Mouse (Mus musculus): ENCODE measurements around the gene Meis2. TPM values are rescaled to one million over a fixed set of nuclear protein-coding genes. Genes with fewer than 3 reads are reported as not detected.

The Meis2 gene
- polyA plus RNA-seq, 1 experiment from 2014 or later, result 1.6 TPM

DNA sequence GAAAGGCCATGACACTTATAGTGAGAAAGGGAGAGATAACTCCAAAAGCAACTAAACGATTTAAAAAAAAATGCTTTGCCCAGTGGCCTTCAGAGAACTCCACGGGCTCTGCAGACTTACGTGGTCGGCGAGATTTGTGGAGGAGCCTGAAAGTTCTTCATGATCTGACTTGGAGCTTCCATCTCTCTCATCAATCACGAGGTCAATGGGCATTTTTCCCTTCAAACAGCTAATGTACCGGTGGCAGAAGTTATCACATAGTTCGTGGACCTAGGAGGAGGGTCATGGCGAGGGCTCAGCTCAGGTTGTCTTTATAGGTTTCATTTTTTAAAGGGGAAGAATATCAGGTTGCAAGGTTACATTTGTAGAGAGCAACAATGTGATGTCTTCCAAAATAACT is 7.1 kb downstream of the Meis2 start:
- no peak for ATAC-seq (ENCODE audit: low read depth)
- WGBS (ENCODE audit: insufficient replicate concordance), result 51% methylated on average over 9 of the region's 9 CpGs
- H3K9ac ChIP-seq (ENCODE audit: low read depth, low read length), result no peak overlapping the region

GRCm38 (mm10) chr2:116056826-116057225 is 8.8 kb downstream of the Meis2 start:
- H3K27me3 ChIP-seq (ENCODE audit: control insufficient read depth, insufficient read depth, low read depth, low read length), result peaks cover 23% of the 10 kb centered on the region
- H3K36me3 ChIP-seq (ENCODE audit: control insufficient read depth, insufficient read depth), result no peaks in the 10 kb centered on the region

More for the DNA sequence above, 7.1 kb downstream of the Meis2 start:
- no peaks in the 10 kb centered on the region for H3K36me3 ChIP-seq (ENCODE audit: control insufficient read depth, insufficient read depth)
- H3K27me3 ChIP-seq (ENCODE audit: control insufficient read depth, insufficient read depth, low read depth, low read length), result peaks cover 40% of the 10 kb centered on the region
- no peaks in the 10 kb centered on the region for H3K4me1 ChIP-seq (ENCODE audit: control insufficient read depth, low read depth, low read length)
- no peak overlapping the region for H3K4me3 ChIP-seq (ENCODE audit: low read depth, low read length)
- no peak overlapping the region for H3K27ac ChIP-seq (ENCODE audit: low read length)
- H3K9me3 ChIP-seq (replicated peaks; ENCODE audit: control insufficient read depth, low read length), result no peaks in the 10 kb centered on the region
- no peak overlapping the region for H3K4me2 ChIP-seq (ENCODE audit: low read depth, low read length)

GRCm38 (mm10) chr2:116055686-116056620 is 9.7 kb downstream of the Meis2 start:
- WGBS (ENCODE audit: insufficient replicate concordance), result 62% methylated on average over 13 of the region's 13 CpGs
- no peaks in the 10 kb centered on the region for H3K36me3 ChIP-seq (ENCODE audit: control insufficient read depth, insufficient read depth)
- no peak overlapping the region for H3K4me3 ChIP-seq (ENCODE audit: low read depth, low read length)
- no peak overlapping the region for H3K4me2 ChIP-seq (ENCODE audit: low read depth, low read length)
- no peak overlapping the region for H3K27ac ChIP-seq (ENCODE audit: low read length)
- no peak overlapping the region for H3K9ac ChIP-seq (ENCODE audit: low read depth, low read length)
- no peak for ATAC-seq (ENCODE audit: low read depth)
- peaks cover 15% of the 10 kb centered on the region for H3K27me3 ChIP-seq (ENCODE audit: control insufficient read depth, insufficient read depth, low read depth, low read length)
- no peaks in the 10 kb centered on the region for H3K4me1 ChIP-seq (ENCODE audit: control insufficient read depth, low read depth, low read length)
- H3K9me3 ChIP-seq (replicated peaks; ENCODE audit: control insufficient read depth, low read length), result no peaks in the 10 kb centered on the region

More at GRCm38 (mm10) chr2:116056826-116057225, 8.8 kb downstream of the Meis2 start:
- 56% methylated on average over 7 of the region's 7 CpGs for WGBS (ENCODE audit: insufficient replicate concordance)
- ATAC-seq (ENCODE audit: low read depth), result no peak
- no peaks in the 10 kb centered on the region for H3K9me3 ChIP-seq (replicated peaks; ENCODE audit: control insufficient read depth, low read length)
- no peak overlapping the region for H3K4me3 ChIP-seq (ENCODE audit: low read depth, low read length)
- H3K27ac ChIP-seq (ENCODE audit: low read length), result no peak overlapping the region
- no peak overlapping the region for H3K9ac ChIP-seq (ENCODE audit: low read depth, low read length)
- no peak overlapping the region for H3K4me2 ChIP-seq (ENCODE audit: low read depth, low read length)
- H3K4me1 ChIP-seq (ENCODE audit: control insufficient read depth, low read depth, low read length), result no peaks in the 10 kb centered on the region

DNA sequence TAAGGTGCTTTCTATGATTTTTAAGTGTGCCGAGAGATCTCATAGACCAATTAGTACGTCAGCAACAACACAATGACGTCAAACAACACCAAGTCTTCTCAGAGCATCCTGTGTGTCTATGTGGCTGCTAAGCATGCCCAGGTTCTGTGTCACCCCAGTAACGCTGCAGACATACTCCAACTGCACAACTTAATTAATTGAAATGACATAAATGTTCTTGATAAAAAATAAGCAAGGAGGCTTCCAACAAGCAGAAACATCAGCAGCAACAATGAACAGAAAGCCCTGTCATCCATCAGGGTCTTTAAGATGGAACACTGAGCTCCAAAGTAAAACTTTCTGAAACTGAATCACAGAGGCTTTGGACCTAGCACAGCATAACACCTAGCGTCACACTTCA is 11.7 kb downstream of the Meis2 start:
- Histone ChIP-seq H3K27me3 (ENCODE audit: control insufficient read depth, insufficient read depth, low read depth, low read length) (peaks cover 2% of the 10 kb centered on the region; the same call in 1 of the 2 replicates), H3K9ac (ENCODE audit: low read depth, low read length) (no peak overlapping the region), H3K27ac (ENCODE audit: low read length) (no peak overlapping the region), H3K4me2 (ENCODE audit: low read depth, low read length) (no peak overlapping the region), H3K4me1 (ENCODE audit: control insufficient read depth, low read depth, low read length) (no peaks in the 10 kb centered on the region), H3K36me3 (ENCODE audit: control insufficient read depth, insufficient read depth) (no peaks in the 10 kb centered on the region), H3K4me3 (ENCODE audit: low read depth, low read length) (no peak overlapping the region), H3K9me3 (replicated peaks; ENCODE audit: control insufficient read depth, low read length) (no peaks in the 10 kb centered on the region)
- WGBS (ENCODE audit: insufficient replicate concordance), result 66% methylated on average over 5 of the region's 5 CpGs
- no peak for ATAC-seq (ENCODE audit: low read depth)

GRCm38 (mm10) chr2:116052688-116053421 is 12.8 kb downstream of the Meis2 start:
- no peak overlapping the region for H3K4me3 ChIP-seq (ENCODE audit: low read depth, low read length)
- no peaks in the 10 kb centered on the region for H3K36me3 ChIP-seq (ENCODE audit: control insufficient read depth, insufficient read depth)
- H3K27me3 ChIP-seq (ENCODE audit: control insufficient read depth, insufficient read depth, low read depth, low read length), result no peaks in the 10 kb centered on the region
- no peak for ATAC-seq (ENCODE audit: low read depth)
- no peak overlapping the region for H3K9ac ChIP-seq (ENCODE audit: low read depth, low read length)
- H3K4me2 ChIP-seq (ENCODE audit: low read depth, low read length), result no peak overlapping the region
- no peak overlapping the region for H3K27ac ChIP-seq (ENCODE audit: low read length)
- H3K9me3 ChIP-seq (replicated peaks; ENCODE audit: control insufficient read depth, low read length), result no peaks in the 10 kb centered on the region
- H3K4me1 ChIP-seq (ENCODE audit: control insufficient read depth, low read depth, low read length), result no peaks in the 10 kb centered on the region

DNA sequence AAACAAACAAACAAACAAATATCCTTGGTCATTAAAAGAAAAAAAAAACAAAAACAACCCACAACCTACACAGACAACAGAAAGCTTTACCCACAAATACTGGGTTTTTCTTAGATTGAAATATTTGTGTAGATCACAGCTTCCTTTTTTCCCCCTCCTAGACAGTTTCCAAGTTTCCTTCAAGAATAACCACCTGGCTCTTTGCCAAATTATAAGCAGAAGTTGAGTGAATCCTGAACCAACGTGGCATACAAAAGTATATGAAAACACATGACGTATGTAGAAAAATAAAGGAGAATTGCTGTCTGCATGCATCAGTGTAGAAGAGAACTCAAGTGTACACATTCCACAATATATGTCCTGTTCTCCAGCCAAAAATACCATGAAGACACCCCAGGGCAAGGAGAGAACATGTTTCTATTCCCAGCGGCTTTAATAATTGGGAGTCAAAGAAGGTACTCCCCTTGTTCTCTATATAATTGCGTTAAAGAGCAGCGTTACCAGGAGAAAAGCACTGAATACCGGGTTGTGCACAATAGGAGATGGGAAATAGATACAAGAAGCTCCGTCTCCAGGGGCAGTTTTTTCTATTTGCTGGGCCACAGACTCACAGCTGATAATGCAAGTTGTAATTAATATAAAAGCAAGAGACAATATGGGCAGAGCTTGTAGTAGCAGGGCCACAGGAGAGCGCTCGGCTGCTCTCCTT is 13.6 kb downstream of the Meis2 start:
- WGBS (ENCODE audit: insufficient replicate concordance), result 56% methylated on average over 9 of the region's 9 CpGs
- H3K27ac ChIP-seq (ENCODE audit: low read length), result no peak overlapping the region
- H3K9ac ChIP-seq (ENCODE audit: low read depth, low read length), result no peak overlapping the region
- ATAC-seq (ENCODE audit: low read depth), result no peak
- H3K4me3 ChIP-seq (ENCODE audit: low read depth, low read length), result no peak overlapping the region
- no peaks in the 10 kb centered on the region for H3K4me1 ChIP-seq (ENCODE audit: control insufficient read depth, low read depth, low read length)
- H3K27me3 ChIP-seq (ENCODE audit: control insufficient read depth, insufficient read depth, low read depth, low read length), result no peaks in the 10 kb centered on the region
- H3K9me3 ChIP-seq (replicated peaks; ENCODE audit: control insufficient read depth, low read length), result no peaks in the 10 kb centered on the region
- no peaks in the 10 kb centered on the region for H3K36me3 ChIP-seq (ENCODE audit: control insufficient read depth, insufficient read depth)
- H3K4me2 ChIP-seq (ENCODE audit: low read depth, low read length), result no peak overlapping the region

GRCm38 (mm10) chr2:116049710-116050109 is 15.9 kb downstream of the Meis2 start:
- Histone ChIP-seq H3K27ac (ENCODE audit: low read length) (no peak overlapping the region), H3K36me3 (ENCODE audit: control insufficient read depth, insufficient read depth) (no peaks in the 10 kb centered on the region), H3K4me3 (ENCODE audit: low read depth, low read length) (no peak overlapping the region), H3K4me1 (ENCODE audit: control insufficient read depth, low read depth, low read length) (no peaks in the 10 kb centered on the region), H3K9me3 (replicated peaks; ENCODE audit: control insufficient read depth, low read length) (no peaks in the 10 kb centered on the region), H3K9ac (ENCODE audit: low read depth, low read length) (no peak overlapping the region), H3K4me2 (ENCODE audit: low read depth, low read length) (no peak overlapping the region; the same call in 1 of the 2 replicates), H3K27me3 (ENCODE audit: control insufficient read depth, insufficient read depth, low read depth, low read length) (no peaks in the 10 kb centered on the region)
- 36% methylated on average over 9 of the region's 9 CpGs for WGBS (ENCODE audit: insufficient replicate concordance)
- 0 out of 2 replicates have a peak, but pooled peaks have one; percentile 11 for ATAC-seq (ENCODE audit: low read depth)

DNA sequence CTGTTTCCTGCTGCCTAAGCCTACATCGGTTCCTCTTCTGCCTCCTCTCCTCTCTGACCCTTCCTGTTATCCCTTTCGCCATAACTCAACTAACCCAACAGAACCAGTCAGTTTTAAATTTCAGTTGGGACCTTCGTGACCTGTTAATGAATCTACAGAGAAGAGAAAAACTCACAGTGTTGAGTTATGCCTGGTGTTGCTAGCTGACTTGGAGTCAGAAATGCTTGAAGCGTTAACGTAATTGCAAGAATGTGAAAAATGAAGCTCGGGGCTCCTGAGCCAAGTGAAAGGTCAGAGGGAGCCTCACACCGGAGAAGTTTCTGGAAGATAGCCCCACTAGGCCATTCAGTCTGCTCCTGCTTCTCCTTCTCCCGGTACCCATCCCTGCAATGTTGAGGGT is 18.3 kb downstream of the Meis2 start:
- Histone ChIP-seq H3K4me2 (ENCODE audit: low read depth, low read length) (no peak overlapping the region), H3K9me3 (replicated peaks; ENCODE audit: control insufficient read depth, low read length) (no peaks in the 10 kb centered on the region), H3K9ac (ENCODE audit: low read depth, low read length) (no peak overlapping the region), H3K4me1 (ENCODE audit: control insufficient read depth, low read depth, low read length) (no peaks in the 10 kb centered on the region), H3K27me3 (ENCODE audit: control insufficient read depth, insufficient read depth, low read depth, low read length) (no peaks in the 10 kb centered on the region), H3K4me3 (ENCODE audit: low read depth, low read length) (no peak overlapping the region), H3K27ac (ENCODE audit: low read length) (no peak overlapping the region), H3K36me3 (ENCODE audit: control insufficient read depth, insufficient read depth) (no peaks in the 10 kb centered on the region)
- no peak for ATAC-seq (ENCODE audit: low read depth)
- 57% methylated on average over 8 of the region's 8 CpGs for WGBS (ENCODE audit: insufficient replicate concordance)

Measured in liver, embryonic 16.5 days (tissue).